Mouse (Mus musculus) lung, adult 18-20 months (tissue): ENCODE results near the gene Glud1.
"Not testable (repeated sequence)": the region's sequence is repeated elsewhere in the genome, so short reads cannot be mapped to it uniquely, and the experiment has no call there.

ENCODE experiments used
- DNase-seq, 2 experiments: peaks; one replicate each; pipeline ENCODE4 v3.0.0; 2022; ENCODE audit warnings: mixed read lengths in 2 of 2

Gene Glud1

DNA sequence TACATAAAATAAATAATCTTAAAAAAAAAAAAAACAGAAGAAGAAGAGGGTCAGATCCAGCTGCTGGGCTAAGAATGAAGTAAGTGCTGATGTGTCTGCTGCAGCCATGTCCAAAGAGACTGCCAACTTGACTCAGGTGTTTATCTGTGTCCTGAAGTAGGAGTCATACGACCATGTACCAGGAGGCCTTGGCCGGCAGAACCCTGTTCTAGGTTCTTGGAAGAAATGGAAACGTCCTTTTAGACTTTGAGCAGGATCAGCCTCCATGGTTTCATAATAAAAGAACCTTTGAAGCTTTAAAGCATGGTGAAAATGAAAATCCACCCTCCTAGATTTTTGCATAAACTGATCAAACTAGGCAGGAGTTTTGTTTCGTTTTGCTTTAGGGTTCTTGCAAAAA is 43.9 kb downstream of the Glud1 start:
- DNase-seq, result no peak

DNA sequence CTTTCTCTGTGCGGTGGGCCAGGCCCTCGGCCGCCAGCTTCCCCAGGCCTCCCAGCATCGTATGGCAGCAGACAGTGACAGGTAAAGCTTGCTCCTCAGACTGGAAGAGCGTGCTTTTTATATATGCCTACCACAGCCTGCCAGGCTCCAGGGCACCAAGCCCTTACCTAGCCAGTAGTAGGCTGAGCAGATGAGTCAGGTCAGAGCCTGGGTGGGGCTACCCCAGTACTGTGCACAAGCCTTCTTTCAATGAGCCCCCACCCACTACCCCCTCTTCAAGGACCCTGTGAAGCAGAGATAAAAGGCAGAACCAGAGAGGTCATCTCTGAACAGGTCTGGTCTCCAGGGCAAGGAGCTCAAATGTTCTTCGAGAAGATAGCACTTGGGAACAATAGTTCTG is 44.8 kb downstream of the Glud1 start, which contains the start of gene Fam25c:
Fam25c (minus strand) TSS at position 133 of the 400 bp plus-strand sequence.
- no peak for DNase-seq

DNA sequence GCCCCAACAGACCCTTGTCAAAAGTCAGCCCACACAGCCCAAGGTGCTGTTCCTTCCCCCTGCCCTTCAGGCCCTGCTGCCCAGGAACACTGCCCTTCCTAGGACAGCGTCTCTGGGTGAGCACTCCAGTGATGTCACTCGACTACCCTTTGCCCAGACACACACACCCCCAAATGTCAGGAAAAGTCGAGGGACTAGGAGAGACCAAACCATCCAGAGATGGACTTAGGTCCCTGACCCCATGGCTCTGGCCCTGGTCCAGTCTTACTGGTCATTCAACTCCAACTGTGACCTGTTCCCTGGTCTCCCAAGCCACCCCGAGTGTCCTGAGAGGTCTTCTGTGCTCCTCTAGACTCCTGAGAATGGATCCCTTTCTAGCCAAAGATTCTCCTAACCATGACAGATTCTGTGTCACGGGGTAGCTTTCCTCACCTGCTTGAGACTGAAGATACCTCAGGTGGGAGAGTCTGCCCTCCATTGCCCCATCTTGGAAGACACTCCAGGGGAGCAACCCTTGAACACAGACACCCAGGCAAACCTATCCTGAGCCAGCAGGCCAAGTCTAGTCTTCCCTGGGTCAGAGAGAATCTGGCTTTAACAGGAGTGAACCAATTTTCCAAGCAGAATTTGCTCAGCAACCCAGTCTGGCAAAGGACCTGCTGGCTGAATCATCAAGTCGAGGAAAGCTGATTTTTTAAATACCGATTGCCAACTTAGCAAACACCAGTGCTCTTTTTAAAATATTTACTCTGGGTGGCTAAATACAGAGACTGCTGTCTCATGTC is 47.3 kb downstream of the Glud1 start:
- peak in 1 of 2 experiments; percentile 38 for DNase-seq

DNA sequence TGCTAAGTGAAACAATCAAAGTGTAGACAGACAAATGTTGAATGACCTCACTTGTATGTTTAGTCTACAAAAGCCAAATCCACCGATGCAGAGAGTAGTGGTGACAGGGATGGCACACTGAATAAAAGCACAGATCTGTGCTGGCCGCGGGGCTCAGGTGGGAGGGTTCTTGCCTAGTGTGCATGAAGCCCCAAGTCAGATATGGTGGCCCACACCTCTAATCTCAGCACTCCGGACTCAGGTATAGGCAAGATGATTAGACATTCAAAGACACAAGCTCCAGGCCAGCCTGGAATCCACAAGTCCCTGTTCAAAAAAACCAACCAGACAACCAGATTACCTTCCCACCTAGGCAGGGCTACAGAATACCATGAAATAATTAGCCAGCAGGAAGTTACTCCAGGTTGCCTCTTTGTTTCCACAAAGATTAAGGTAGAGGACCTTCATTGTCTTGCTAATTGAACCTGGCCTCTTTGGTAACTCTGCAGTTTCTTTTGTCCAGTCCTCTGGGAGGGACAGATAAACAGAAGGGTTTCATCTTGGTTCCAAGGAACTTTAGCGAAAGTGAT is 49.2 kb downstream of the Glud1 start:
- no peak for DNase-seq

DNA sequence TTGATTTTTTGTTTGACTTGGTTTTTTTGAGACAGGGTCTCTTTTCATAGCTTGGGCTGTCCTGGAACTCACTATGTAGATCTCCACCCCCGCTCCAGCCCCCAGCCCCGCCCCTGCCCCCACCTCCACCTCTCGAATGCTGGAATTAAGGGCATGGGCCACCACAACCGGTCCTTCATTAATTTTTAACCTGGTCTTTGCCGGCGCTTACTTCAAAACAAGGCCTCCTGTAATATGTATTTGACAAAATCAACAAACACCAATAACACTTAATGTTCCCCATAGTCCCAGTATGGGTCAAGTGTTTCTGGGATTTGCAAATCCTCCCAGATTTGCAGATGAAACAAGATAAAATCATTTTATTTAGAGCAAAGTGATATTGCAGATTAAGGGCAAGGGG is 49.7 kb downstream of the Glud1 start:
- no peak for DNase-seq

DNA sequence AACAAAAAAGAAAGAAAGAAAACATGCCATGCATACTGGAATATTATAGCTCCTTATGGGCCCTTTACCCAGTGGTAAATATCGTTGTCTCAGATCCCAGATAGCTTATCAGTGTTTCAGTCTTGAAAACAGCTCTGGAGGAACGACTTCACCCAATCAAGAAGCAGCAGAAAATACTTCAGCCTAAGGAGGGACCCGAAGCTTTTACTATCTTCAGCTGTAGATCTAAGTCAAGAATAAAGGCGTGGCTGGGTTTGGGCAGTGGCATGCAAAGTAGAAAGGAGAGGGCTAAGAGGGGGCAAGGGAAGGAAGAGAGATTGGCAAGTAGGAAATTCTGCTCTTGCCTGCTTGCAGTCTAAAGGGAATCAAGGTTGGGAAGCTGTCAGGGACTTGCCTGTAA is 51.6 kb downstream of the Glud1 start:
- DNase-seq, result no peak

DNA sequence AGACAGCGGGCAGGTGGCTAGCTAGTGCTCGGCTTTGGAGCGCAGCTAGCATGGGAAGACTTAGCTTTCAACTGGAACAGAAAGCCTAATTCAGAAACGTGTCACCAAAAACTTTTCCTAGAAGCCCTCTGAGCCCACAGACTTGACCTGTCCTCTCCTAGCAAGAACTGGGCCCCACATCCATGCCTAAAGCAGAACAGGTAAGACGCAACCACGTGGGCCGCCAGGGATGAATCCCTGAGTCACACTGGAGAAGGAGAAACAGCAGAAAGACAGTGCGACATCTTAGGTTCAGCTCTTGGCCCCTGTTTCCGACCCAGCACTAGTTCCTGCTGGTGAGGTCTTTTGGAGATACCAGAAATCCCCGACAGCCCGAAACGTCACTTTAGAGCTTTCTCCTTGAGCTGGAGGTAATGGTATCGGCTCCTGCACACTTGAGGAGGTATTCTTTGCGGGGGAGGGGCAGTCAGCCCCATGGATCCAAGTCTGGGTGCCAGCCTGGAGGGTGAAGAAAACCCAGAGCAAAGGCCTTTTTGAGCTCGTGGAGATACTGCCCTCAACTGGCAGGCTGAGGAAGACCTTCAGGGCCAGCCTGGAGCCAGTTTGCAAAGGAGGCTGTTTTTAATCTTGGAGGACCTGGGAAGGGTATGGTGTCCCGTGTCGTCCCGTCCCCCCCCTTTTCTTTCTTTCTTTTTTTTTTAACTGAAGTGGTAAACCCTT is 52.4 kb downstream of the Glud1 start:
- DNase-seq, result peak; percentile 81 to 84

DNA sequence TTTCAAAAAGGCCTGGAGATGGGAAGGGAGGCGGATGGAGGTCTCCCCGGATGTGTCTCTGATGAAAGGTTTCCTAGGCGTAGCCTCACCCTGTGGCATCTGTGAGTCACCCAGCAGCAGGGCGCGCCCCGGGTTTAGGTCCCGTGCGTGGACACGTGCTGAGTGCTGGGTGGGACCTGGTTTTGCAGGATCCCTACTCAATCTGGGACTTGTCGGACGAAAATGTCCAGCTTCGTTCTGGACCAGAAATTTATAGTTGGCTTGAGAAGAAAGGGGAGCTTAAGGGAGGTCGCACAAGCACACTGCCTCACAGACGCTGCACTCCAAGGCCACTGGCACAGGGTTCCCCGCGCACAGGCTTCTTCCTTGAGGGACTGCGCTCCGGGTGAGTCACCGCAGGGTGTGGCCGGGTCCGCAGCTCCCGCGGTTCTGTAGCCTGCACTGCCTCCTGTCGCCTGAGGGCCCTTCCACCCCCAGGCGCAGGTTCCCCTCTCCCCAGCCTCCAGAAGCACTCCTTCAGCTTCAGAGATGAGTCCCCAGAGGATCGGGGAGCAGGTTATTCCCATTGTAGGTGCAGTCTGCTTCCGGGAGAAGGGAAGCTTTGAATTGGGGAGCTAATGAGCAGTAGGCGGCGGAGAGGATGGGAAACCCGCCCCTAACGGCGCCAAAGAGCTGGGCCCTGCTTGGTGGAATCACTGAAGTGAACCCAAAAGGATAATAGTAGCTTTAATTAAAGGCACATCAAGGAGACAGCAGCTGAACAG is 53.1 kb downstream of the Glud1 start:
- DNase-seq, result peak; percentile 81 to 87

DNA sequence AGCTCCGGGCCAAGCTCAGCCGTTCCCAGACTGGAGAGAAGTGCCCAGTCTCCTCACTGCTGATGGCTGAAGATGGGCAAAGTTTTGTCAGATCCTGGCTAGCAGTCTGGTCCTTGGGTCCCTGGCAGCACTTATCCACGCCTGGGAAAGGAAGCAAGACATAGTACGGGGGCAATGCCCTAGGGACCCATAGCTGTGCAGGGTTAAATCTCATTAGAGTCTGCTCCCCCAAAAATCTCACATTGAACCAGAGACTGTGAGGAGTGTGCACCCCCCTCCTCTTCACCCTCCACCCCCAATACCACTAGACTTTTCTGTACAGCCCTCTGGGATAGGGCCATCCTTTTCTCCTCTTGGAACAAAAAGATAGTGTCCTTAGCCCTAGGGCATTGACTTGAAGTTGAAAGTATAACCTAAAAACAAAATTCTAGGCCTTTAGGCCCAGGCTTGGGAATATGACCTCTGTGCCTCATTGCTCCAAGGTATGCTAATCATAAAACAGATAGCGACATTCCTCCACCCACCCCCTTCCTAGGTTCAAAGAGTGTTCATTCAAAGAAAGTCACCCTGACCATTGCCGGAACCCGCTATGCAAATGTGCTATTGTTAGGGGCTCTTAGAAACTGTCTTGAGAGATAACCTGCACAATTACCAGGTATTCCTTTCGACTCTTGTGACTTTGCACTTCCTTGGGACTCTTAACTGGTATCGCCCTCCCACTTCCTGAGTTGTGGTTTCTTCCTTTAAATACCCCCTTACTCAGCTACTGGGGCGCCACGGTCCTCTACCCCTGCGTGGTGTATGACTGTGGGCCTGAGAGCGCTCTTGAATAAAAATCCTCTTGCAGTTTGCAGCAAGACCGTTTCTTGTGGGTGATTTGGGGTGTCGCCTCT is 54.0 kb downstream of the Glud1 start:
- DNase-seq, result not testable (repeated sequence)

DNA sequence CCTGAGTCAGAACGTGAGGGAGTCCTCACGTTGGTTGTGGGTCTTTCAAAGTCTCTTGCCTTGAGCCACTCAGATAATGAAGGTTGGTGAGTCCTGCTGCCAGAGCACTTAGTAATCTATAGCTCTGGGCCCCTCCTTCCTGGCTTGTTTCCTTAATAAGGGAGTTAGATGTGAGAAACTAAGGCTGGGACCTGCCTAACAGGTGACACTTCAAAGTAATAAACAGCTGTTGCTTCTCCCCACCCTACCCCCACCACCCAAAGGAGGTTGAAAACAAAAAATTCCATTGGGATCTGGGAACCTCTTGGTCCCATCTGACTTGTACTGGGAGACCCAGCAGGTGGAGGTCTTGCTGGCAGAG is 54.6 kb downstream of the Glud1 start:
- DNase-seq, result no peak

DNA sequence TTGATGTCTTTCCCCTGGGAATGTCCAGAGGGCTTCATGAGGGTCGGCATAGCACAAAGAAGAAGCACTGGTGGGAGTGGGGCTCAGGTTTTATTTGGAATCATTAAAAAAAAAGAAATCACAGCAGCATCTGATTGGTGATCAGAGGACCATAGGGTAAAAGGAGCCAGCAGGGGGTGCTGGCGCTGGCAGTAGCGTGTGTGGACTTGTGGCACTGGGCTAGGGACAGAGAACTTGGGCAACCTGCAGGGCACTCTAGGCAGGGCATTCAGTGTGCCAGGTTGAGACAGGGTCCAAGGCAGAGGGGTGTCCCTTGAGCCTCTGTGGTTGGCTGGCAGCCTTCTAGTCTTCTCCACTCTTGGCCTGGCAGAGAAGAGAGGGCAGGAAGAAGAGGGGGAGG is 59.7 kb downstream of the Glud1 start:
- DNase-seq, result no peak

DNA sequence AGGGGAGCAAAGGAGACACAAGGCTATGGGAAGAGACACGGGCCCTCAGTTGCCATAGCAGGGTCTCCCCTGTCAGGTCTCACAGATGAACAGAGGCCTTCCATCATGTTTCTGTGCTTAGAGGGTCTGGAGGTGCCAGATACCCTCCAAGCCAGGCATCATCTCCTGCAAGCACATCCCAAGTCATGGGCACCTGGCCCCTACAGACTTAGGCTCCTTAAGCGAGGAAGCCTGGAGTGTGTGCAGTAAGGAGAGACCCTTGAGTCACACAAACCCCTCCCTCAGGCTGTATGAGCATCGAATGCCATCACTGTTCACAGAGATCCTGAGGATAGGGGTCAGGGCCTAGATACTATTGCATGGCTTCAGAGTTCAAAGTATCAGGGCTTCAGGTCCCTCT is 60.4 kb downstream of the Glud1 start:
- no peak for DNase-seq

DNA sequence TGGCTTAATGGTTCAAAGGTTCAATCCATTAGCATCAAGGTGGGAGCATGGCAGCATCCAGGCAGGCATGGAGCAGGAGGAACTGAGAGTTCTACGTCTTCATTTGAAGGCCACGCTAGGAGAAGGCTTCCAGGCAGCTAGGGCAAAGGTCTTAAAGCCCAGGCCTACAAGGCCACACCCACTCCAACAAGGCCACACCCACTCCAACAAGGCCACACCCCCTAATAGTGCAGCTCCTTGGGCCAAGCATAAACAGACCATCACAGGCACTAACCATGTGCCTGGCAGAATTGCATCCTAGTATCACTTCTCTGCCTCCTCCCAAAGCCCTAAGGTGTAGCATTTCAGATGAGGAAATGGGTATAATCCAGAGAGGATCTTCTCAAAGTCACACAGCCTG is 61.2 kb downstream of the Glud1 start:
- DNase-seq, result no peak

DNA sequence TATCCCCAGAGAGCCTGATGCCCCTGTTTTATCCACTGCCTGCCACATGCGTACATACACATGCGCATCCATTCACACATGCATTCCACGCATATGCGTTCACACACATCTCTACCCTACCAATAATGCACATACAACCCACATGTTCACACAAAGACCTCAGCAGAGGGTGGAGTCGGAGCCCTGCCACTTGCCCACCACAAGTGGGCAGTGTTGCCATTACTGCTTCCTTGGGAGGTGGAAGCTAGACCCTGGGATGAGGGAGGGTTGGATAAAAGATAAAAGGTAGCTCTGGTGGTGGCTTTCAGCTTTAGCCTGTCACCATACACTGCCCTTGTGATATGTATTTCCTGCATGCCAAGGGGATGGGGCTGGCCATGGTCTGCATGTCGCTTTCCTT is 62.1 kb downstream of the Glud1 start:
- peak; percentile 32 to 56 for DNase-seq

DNA sequence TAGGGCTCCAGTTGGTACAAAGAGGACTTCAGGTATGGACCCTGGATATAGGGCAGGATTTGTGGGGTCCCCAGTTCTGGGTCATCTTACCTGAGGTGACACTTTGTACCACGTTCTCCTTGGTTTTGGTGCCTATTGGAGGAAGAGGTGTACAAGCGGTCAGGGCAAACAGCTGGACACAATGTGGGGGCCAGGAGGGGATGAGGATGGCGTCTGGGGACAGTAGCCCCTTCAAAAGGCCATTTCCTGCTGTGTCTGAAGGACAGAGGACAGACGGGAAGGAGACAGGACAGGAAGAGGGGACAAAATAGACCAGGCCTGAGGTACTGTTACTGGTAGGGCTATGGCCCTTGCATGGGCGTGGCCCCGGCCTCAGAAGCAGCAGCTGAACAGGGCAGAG is 63.1 kb downstream of the Glud1 start:
- DNase-seq, result no peak

DNA sequence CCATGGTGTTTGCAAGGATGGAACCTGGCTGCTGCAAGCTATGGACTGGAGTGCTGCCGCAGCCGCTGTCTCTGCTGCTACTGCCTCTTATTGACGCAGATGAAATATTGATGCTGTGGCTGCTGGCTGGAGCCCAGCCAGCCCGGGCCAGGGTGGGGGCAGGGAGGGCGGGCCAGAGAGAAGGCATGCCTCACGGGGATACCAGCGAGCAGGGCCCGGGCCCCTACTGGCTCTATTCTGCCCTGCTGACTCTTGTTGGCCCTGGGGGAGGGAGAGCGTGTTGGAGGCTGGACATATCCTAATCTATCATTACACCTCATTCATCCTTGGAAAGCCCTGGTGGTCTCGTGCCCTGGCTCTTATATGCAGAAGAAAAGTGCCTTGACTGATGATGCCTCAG is 64.0 kb downstream of the Glud1 start, which contains the start of gene Sncg:
Sncg (minus strand) TSS at position 213 of the 400 bp plus-strand sequence.
- no peak for DNase-seq

DNA sequence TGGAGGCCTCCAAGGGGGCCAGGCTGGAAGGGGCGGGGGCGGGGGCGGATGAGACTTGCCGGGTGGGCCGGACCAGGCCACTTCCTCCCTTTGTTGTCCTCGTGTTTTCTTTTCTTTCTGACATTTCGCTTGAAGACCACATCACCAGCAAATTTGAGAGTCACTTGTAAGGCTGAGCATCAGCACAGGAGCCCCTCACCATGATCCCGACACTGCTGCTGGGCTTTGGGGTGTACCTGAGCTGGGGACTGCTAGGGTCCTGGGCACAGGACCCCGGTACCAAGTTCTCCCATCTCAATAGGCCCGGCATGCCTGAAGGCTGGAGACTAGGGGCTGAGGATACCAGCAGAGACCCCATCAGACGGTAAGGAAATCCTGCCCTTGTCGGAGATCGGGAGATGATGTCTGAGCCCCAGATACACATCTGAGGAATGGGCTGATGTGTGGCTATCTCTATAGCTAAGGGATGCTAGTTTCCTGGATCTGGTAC is 64.9 kb downstream of the Glud1 start, which contains the start of gene Mmrn2:
Mmrn2 (plus strand) TSS at position 51 of the 490 bp plus-strand sequence.
- no peak for DNase-seq

DNA sequence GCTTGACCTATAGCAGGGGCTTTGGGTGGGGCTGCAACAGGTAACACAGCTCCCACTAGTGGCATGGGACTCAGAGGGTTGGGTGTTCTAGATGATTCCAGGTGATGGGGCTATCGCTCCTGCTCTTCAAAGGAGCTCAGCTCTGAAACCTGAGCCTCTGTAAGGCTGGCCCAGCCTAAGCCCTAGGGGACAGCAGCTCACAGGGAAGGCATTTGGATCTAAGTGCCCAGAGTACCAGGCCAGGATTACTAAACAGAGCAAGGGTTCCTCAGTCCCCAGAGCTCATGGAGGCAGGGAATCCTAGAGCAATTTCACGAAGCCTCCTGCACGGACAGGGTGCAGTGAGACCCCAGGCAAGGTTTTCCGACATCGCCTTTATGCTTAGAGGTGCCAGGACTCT is 65.4 kb downstream of the Glud1 start:
- DNase-seq, result no peak

DNA sequence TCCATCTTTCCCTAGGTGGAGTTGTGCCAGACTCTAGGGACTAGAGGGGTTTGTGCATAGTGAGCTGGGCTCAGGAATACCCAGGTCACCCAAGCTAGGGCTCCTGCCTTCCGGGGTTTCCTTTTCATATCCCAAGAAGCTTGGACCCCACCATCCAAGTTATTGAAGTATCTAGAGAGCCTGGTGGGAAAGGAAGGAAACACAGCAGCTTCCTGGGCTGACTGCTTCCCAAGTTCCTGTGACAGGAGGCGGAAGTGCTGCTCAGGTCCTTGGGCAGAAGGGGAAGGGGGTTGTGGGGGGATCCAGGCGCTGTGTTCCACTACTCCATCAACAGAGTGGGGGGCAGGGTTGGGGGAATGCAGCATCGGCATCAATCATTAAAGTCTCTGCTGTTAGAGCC is 66.6 kb downstream of the Glud1 start:
- DNase-seq, result no peak

DNA sequence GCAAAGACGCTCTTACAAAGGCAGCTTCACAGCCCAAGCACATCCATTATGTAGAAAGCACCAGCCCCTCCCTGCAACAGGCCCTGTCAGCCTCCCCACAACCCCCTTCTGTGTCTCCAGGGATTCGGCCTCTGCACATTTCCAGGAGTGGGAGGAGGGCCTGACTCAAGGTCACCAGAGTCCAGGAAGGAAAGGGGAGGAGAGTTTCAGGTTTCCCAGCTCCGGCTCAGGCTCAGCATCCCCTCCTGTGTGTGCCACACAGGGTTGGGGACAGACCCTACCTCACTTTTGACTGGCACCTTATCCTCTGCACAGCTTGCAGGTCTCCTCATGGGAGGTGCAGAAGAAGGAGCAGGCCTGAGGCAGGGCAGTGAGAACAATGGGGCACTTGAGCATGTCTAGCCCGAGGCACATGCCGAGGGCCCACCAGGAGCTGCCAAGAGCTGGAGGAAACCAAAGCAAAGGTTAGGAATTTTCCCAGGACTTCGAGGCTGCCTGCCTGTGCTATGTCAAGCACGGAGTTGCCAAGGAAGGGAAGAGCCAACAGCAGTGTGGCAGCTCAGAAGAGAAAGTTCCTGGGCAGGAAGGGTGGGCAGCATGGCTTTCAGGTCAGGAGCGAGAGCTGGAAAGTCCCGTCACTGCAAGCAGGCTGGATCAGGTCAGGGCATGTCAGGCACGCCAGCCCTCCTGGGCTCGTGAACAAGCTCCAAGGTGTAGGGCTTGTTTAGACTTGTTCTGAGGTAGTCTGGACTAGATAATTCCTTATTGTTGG is 68.2 kb downstream of the Glud1 start:
- DNase-seq, result peak; percentile 32 to 46
